Mouse (Mus musculus) effector memory CD4-positive, alpha-beta T cell, adult 7 months (primary cell): ENCODE results near the gene Lysmd4. TPM values are rescaled to one million over a fixed set of nuclear protein-coding genes. Genes with fewer than 3 reads are reported as not detected.

Experiments
- polyA plus RNA-seq: library from polyadenylated mRNA; unstranded; fragments of 100-300 nt; shearing (Covaris generic); gene quantifications from one replicate; pipeline ENCODE4 v1.2.1, GENCODE M21; 2017

The Lysmd4 gene
- polyA plus RNA-seq, result 1.0 TPM

DNA sequence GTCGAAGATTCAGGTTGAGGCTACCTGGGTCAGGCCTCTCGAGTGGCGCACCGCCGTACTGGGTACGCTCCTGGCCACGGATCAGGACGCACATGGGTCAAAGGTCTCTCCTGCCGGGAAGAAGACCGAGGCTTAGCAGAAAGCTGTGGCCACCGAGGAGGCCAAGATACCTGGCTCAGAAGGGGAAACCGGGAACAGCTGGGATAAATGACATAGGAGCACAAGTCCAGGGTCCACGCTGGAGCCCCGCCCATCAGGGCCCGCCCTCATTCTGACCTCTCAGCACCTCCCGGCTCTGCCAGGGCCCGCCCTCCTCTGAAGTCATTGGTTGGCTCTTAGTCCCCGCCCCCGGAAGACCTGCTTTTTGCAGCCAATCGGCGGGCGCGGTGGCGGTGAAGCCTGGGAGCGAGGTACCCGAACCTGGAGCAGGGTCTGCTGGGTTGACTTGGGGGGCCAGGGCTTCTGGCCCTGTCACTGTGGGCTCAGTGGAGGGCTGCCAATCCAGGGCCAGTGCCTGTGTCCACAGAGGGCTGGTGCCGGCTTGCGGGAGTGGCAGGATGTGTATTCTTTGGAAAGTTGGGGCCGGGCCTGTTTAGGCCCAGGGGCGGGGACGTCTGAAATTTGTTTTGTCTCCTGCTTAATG is at the start of gene Lysmd4:
Gene Lysmd4 (plus strand): TSS at position 325 of the 643 bp plus-strand sequence.

Other genes starting within 250 kb of the Lysmd4 start
- 35.0 TPM for gene Mef2a, start 150.3 kb downstream of the Lysmd4 start, polyA plus RNA-seq